Mouse (Mus musculus) E14TG2a.4 (cell line): Measurements from ENCODE around the gene Rbms2.

Experiments
- CTCF ChIP-seq: conservative IDR thresholded peaks from 2 replicates; pipeline ENCODE4 v1.5.1; 2014; ENCODE audit warnings: low read length
- POU5F1 ChIP-seq: IDR thresholded peaks from 2 replicates; pipeline ENCODE4 v1.6.1; 2014; ENCODE audit warnings: low read length, borderline replicate concordance

- TF ChIP-seq CTCF (no peak), POU5F1 (no peak)
Observed at GRCm38 (mm10) chr10:128177316-128177715, 2.8 kb downstream of the Rbms2 start.
